Mouse (Mus musculus) adrenal gland, adult 10 weeks (tissue): ENCODE data around the gene Rnf44. TPM values are rescaled to one million over a fixed set of nuclear protein-coding genes. Genes with fewer than 3 reads are reported as not detected.

Experiments used
- polyA plus RNA-seq: library from polyadenylated mRNA; stranded (reverse); fragments of 350-450 nt; fragmentation: Illumina TruSeq; extraction: RNeasy Lipid Tissue Mini Kit (QIAGEN cat#74804); gene quantifications from one replicate; pipeline ENCODE4 v1.2.3, GENCODE M21; 2014; ENCODE audit warnings: low read depth, low replicate concordance

Rnf44 gene
- polyA plus RNA-seq = 32.8 TPM

DNA sequence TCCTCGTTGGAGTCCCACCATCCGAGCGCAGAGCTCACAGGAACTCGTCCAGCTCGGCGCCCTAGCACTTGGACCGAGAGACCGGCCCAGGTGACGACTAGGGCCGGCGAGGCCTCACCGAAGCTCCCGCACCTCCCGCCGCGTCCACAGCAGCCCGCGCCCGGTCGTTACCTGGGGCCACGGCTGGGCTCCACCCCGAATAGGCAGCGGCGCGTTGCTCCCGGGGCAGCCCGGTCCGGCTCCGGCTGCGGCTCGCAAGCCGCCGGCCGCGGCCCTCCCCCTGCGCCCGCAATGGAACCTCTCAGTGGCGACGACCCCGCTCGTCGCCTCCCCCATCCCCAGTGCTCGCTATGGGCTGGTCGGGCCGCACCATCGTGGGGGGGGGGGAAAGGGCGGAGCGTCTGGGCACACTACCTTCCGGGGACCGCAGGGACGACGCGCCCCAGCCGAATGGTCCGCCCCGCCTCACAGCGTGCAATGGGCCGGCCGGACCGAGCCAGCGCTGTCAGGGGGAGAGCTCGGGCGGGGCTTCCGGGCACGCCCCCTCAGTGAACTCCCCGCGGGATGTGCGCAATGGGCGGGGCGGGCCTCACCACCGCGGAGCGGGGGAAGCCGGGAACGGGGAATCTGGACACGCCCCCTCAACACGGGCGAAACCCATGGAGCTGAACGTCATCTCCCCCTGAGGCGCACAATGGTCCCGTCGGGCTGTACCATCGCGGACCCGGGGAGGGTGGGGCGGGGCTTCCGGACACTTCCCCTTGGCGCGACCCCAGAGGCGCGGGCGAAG is at the start of gene Rnf44:
Gene Rnf44, minus strand, starts transcription at position 350 of the 790 bp plus-strand sequence.

DNA sequence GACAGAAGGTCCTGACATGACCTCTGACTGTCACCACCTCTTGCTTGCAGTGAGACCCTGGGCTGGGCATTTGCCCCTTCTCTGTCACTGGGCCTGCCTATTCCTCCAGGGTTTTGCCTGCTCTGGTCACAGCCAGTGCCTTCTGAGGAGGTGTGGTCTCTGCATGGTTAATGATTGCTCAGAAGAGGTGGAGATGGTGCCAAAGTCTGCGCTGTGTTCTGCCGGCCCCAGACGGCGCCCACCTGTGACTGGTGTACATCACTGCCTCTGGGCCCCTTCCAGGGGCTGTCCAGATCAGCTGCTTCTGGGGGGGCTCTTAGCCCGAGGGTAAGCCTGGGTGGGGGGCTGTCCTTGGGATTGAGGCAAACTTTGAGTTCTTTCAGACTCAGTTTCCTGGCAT is 7.5 kb upstream of the Rnf44 start, which contains the start of gene Cdhr2:
Gene Cdhr2, plus strand, starts transcription at position 219 of the 400 bp plus-strand sequence.

Other genes with a start within 250 kb of the Rnf44 start
- 10.6 TPM for gene Thoc3, start 225.1 kb downstream of the Rnf44 start, polyA plus RNA-seq
- gene Simc1, start 190.1 kb downstream of the Rnf44 start, polyA plus RNA-seq = 24.1 TPM
- 191 TPM for gene 4833439L19Rik, start 128.5 kb downstream of the Rnf44 start, polyA plus RNA-seq
- 12.9 TPM for gene Arl10, start 118.9 kb downstream of the Rnf44 start, polyA plus RNA-seq
- gene Nop16, start 103.8 kb downstream of the Rnf44 start, polyA plus RNA-seq = 22.6 TPM
- gene Higd2a, start 103.7 kb downstream of the Rnf44 start, polyA plus RNA-seq = 25.3 TPM
- gene Cltb, start 82.6 kb downstream of the Rnf44 start, polyA plus RNA-seq = 13.5 TPM
- 49.5 TPM for gene Faf2, start 72.1 kb downstream of the Rnf44 start, polyA plus RNA-seq
- not detected for gene Cdhr2, start 7.6 kb upstream of the Rnf44 start, polyA plus RNA-seq
- 0.87 TPM for gene Gprin1, start 56.0 kb upstream of the Rnf44 start, polyA plus RNA-seq
- gene Sncb, start 72.7 kb upstream of the Rnf44 start, polyA plus RNA-seq = not detected
- gene Eif4e1b, start 90.1 kb upstream of the Rnf44 start, polyA plus RNA-seq = not detected
- 4.6 TPM for gene Tspan17, start 95.5 kb upstream of the Rnf44 start, polyA plus RNA-seq